Mouse (Mus musculus) hindbrain, embryonic 11.5 days (tissue): ENCODE measurements around the gene Gltpd2. TPM values are rescaled to one million over a fixed set of nuclear protein-coding genes. Genes with fewer than 3 reads are reported as not detected.

Experiments
- ATAC-seq: fragments of 200-750 bp; cut with Nextera tagmentation; 2 replicates; pipeline ENCODE4 v1.8.0; 2017; ENCODE audit warnings: mild to moderate bottlenecking, moderate TSS enrichment, moderate library complexity; ENCODE audit not compliant: low FRiP score
- DNase-seq: peaks from one replicate; pipeline ENCODE4 v3.0.0-alpha.2; 2015; ENCODE audit warnings: low spot score
- H3K27ac ChIP-seq: fragments of 300-500 bp; sonication (generic); 2 replicates; pipeline ENCODE4 v1.5.1; 2014; ENCODE audit warnings: mild to moderate bottlenecking, low read depth, low read length
- H3K27me3 ChIP-seq: fragments of 300-500 bp; sonication (generic); 2 replicates; pipeline ENCODE4 v1.6.1; 2014; ENCODE audit warnings: mild to moderate bottlenecking, low read length, moderate library complexity, mixed read lengths; ENCODE audit not compliant: control insufficient read depth, insufficient read depth
- H3K36me3 ChIP-seq: fragments of 300-500 bp; sonication (generic); 2 replicates; pipeline ENCODE4 v1.6.1; 2014; ENCODE audit warnings: mild to moderate bottlenecking, low read length, moderate library complexity, mixed read lengths; ENCODE audit not compliant: control insufficient read depth, insufficient read depth
- H3K4me1 ChIP-seq: fragments of 300-500 bp; sonication (generic); replicated peaks from 2 replicates; pipeline ENCODE4 v1.6.1; 2014; ENCODE audit warnings: low read length, mixed read lengths; ENCODE audit not compliant: control insufficient read depth, insufficient read depth
- H3K4me2 ChIP-seq: fragments of 300-500 bp; sonication (generic); replicated peaks from 2 replicates; pipeline ENCODE4 v1.6.1; 2014; ENCODE audit warnings: mild to moderate bottlenecking, low read depth, low read length
- H3K4me3 ChIP-seq: fragments of 300-500 bp; sonication (generic); 2 replicates; pipeline ENCODE4 v1.5.1; 2014; ENCODE audit warnings: low read depth, low read length
- H3K9ac ChIP-seq: fragments of 300-500 bp; sonication (generic); 2 replicates; pipeline ENCODE4 v1.6.1; 2014; ENCODE audit warnings: low read depth, low read length
- H3K9me3 ChIP-seq: fragments of 300-500 bp; sonication (generic); 2 replicates; pipeline ENCODE4 v1.6.1; 2016; ENCODE audit warnings: low read length; ENCODE audit not compliant: control insufficient read depth
- WGBS: fragments of 180-500 bp; shearing (Covaris S2); extraction: QIAGEN DNeasy Blood & Tissue Kit; methylation state at CpG from one replicate; pipeline ENCODE4 v1.1.7; 2014; 5-methylcytosine and 5-hydroxymethylcytosine counted together
- polyA plus RNA-seq: library from polyadenylated mRNA; unstranded; fragments of >200 nt; fragmentation: Nextera tagmentation; extraction: Ambion mirVana; gene quantifications from 2 replicates; pipeline ENCODE4 v1.2.1, GENCODE M21; 2014

Gene Gltpd2
- polyA plus RNA-seq, 1 experiment from 2014 or later, result 0.14 TPM

- Histone ChIP-seq H3K4me1 (0 out of 2 replicates have a peak, but pooled peaks cover 3% of the 10 kb centered on the region), H3K9me3 (no peaks in the 10 kb centered on the region), H3K4me3 (peak within 1 kb of the TSS; percentile 89), H3K4me2 (peak within 1 kb of the TSS; percentile 93), H3K27ac (peak within 1 kb of the TSS; percentile 68), H3K36me3 (no peaks in the 10 kb centered on the region), H3K9ac (peak within 1 kb of the TSS; percentile 85), H3K27me3 (no peaks in the 10 kb centered on the region)
- ATAC-seq, result peak; percentile 94
- WGBS, result 1% methylated on average over 38 of the region's 57 CpGs
- peak; percentile 95 for DNase-seq
These were observed 43.4 kb downstream of the Gltpd2 start, which contains the start of gene Mink1 for GRCm38 (mm10) chr11:70562287-70562994. Gene Mink1 (plus strand): TSS chr11:70562881.

GRCm38 (mm10) chr11:70562995-70563469 is 44.0 kb downstream of the Gltpd2 start:
- Histone ChIP-seq H3K4me2 (peak overlapping the region; percentile 93), H3K4me3 (peak overlapping the region; percentile 89), H3K9ac (peak overlapping the region; percentile 85), H3K27ac (peak overlapping the region; percentile 68), H3K27me3 (no peaks in the 10 kb centered on the region), H3K36me3 (no peaks in the 10 kb centered on the region), H3K9me3 (no peaks in the 10 kb centered on the region), H3K4me1 (0 out of 2 replicates have a peak, but pooled peaks cover 3% of the 10 kb centered on the region)
- DNase-seq (no peak), ATAC-seq (peak; percentile 54)
- 0% methylated on average over 20 of the region's 31 CpGs for WGBS

- Histone ChIP-seq H3K4me3 (peak overlapping the region; percentile 89), H3K9ac (peak overlapping the region; percentile 85), H3K36me3 (no peaks in the 10 kb centered on the region), H3K4me2 (peak overlapping the region; percentile 93), H3K4me1 (0 out of 2 replicates have a peak, but pooled peaks cover 3% of the 10 kb centered on the region), H3K27ac (no peak overlapping the region), H3K27me3 (no peaks in the 10 kb centered on the region), H3K9me3 (no peaks in the 10 kb centered on the region)
- DNase-seq, result peak; percentile 56
- ATAC-seq, result no peak
- 3% methylated on average over 25 of the region's 25 CpGs for WGBS
These were observed 44.7 kb downstream of the Gltpd2 start for GRCm38 (mm10) chr11:70563470-70564275.

GRCm38 (mm10) chr11:70564276-70564873 is 45.4 kb downstream of the Gltpd2 start:
- Histone ChIP-seq H3K4me2 (peak overlapping the region; percentile 93), H3K4me1 (0 out of 2 replicates have a peak, but pooled peaks cover 3% of the 10 kb centered on the region), H3K9me3 (no peaks in the 10 kb centered on the region), H3K36me3 (no peaks in the 10 kb centered on the region), H3K4me3 (peak overlapping the region; percentile 89), H3K27me3 (no peaks in the 10 kb centered on the region), H3K9ac (peak overlapping the region; percentile 85; the same call in 1 of the 2 replicates), H3K27ac (no peak overlapping the region)
- ATAC-seq, result no peak
- WGBS, result 43% methylated on average over 4 of the region's 4 CpGs
- DNase-seq, result no peak

- H3K4me1 ChIP-seq, result 0 out of 2 replicates have a peak, but pooled peaks cover 3% of the 10 kb centered on the region
- no peaks in the 10 kb centered on the region for H3K9me3 ChIP-seq
- WGBS, result 73% methylated on average over 7 of the region's 7 CpGs
- H3K4me3 ChIP-seq, result no peak overlapping the region
- no peak for DNase-seq
- H3K4me2 ChIP-seq, result no peak overlapping the region
- no peak overlapping the region for H3K9ac ChIP-seq
- H3K36me3 ChIP-seq, result no peaks in the 10 kb centered on the region
- no peak for ATAC-seq
- H3K27ac ChIP-seq, result no peak overlapping the region
- H3K27me3 ChIP-seq, result no peaks in the 10 kb centered on the region
These were observed 47.6 kb downstream of the Gltpd2 start for GRCm38 (mm10) chr11:70566586-70566985.

Other genes starting within 250 kb of the Gltpd2 start
- not detected in 2 replicates for gene Alox12e, start 196.6 kb upstream of the Gltpd2 start, polyA plus RNA-seq
- 0.18 TPM in 1 of 2 replicates, not detected in the other for gene Alox15, start 167.2 kb upstream of the Gltpd2 start, polyA plus RNA-seq
- 31.0 and 32.0 TPM in 2 replicates for gene Pelp1, start 109.2 kb upstream of the Gltpd2 start, polyA plus RNA-seq
- gene Arrb2, start 86.6 kb upstream of the Gltpd2 start, polyA plus RNA-seq, result 27.8 and 38.1 TPM in 2 replicates
- gene Med11, start 67.3 kb upstream of the Gltpd2 start, polyA plus RNA-seq, result 40.2 and 42.0 TPM in 2 replicates
- 0.22 and 0.43 TPM in 2 replicates for gene Zmynd15, start 59.8 kb upstream of the Gltpd2 start, polyA plus RNA-seq
- 0.42 and 1.2 TPM in 2 replicates for gene Cxcl16, start 59.2 kb upstream of the Gltpd2 start, polyA plus RNA-seq
- 0.45 TPM in 1 of 2 replicates, not detected in the other for gene Tm4sf5, start 14.0 kb upstream of the Gltpd2 start, polyA plus RNA-seq
- gene Vmo1, start 4.6 kb upstream of the Gltpd2 start, polyA plus RNA-seq, result 0.36 TPM in 1 of 2 replicates, not detected in the other
- 895 and 918 TPM in 2 replicates for gene Psmb6, start 6.2 kb downstream of the Gltpd2 start, polyA plus RNA-seq
- not detected in 2 replicates for gene Gm40193, start 13.7 kb downstream of the Gltpd2 start, polyA plus RNA-seq
- gene Pld2, start 20.9 kb downstream of the Gltpd2 start, polyA plus RNA-seq, result 2.5 and 2.9 TPM in 2 replicates
- 11.9 and 17.6 TPM in 2 replicates for gene Mink1, start 43.7 kb downstream of the Gltpd2 start, polyA plus RNA-seq
- gene 4930544D05Rik, start 96.7 kb downstream of the Gltpd2 start, polyA plus RNA-seq, result not detected in 2 replicates
- not detected in 2 replicates for gene Chrne, start 100.0 kb downstream of the Gltpd2 start, polyA plus RNA-seq
- 0.64 and 1.2 TPM in 2 replicates for gene Gp1ba, start 119.9 kb downstream of the Gltpd2 start, polyA plus RNA-seq
- 86.6 and 94.3 TPM in 2 replicates for gene Rnf167, start 128.0 kb downstream of the Gltpd2 start, polyA plus RNA-seq
- 138 and 145 TPM in 2 replicates for gene Slc25a11, start 128.3 kb downstream of the Gltpd2 start, polyA plus RNA-seq
- gene Pfn1, start 135.4 kb downstream of the Gltpd2 start, polyA plus RNA-seq, result 1,409 and 1,523 TPM in 2 replicates
- 23.2 and 26.2 TPM in 2 replicates for gene Eno3, start 138.0 kb downstream of the Gltpd2 start, polyA plus RNA-seq
- gene Spag7, start 150.2 kb downstream of the Gltpd2 start, polyA plus RNA-seq, result 151 and 176 TPM in 2 replicates
- 8.2 and 9.2 TPM in 2 replicates for gene Camta2, start 168.9 kb downstream of the Gltpd2 start, polyA plus RNA-seq
- 0.63 and 1.9 TPM in 2 replicates for gene Inca1, start 181.0 kb downstream of the Gltpd2 start, polyA plus RNA-seq
- 5.9 and 6.0 TPM in 2 replicates for gene Kif1c, start 181.4 kb downstream of the Gltpd2 start, polyA plus RNA-seq
- gene Zfp3, start 245.0 kb downstream of the Gltpd2 start, polyA plus RNA-seq, result 9.0 and 11.1 TPM in 2 replicates